Mouse (Mus musculus): Measurements from ENCODE around the gene Gabarapl1.

DNA sequence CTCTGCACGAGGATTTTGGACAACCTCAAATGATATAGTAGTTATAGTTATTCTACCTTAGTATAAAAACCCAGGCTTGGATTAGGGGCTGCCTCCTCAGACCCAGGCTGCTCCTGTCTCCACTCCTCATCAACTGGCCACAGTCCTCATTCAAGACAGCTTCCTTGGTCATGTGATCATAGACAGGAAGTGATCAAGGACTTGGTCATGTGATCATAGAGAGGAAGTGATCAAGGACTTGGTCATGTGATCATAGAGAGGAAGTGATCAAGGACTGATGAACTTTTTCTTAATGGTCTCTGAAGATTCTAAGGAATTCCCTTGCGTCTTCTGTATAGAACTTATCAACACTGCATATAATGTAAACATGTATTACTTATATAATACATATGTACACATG lies 14.3 kb downstream of the Gabarapl1 start:
- TF ChIP-seq CTCF (conservative IDR thresholded peaks at IDR 0.05; ENCODE audit: low read length) (no peak), POU5F1 (IDR thresholded peaks at IDR 0.05; ENCODE audit: borderline replicate concordance, low read length) (no peak)
